Mouse (Mus musculus): Measurements from ENCODE around the gene Pcyt2.

Pcyt2 gene

DNA sequence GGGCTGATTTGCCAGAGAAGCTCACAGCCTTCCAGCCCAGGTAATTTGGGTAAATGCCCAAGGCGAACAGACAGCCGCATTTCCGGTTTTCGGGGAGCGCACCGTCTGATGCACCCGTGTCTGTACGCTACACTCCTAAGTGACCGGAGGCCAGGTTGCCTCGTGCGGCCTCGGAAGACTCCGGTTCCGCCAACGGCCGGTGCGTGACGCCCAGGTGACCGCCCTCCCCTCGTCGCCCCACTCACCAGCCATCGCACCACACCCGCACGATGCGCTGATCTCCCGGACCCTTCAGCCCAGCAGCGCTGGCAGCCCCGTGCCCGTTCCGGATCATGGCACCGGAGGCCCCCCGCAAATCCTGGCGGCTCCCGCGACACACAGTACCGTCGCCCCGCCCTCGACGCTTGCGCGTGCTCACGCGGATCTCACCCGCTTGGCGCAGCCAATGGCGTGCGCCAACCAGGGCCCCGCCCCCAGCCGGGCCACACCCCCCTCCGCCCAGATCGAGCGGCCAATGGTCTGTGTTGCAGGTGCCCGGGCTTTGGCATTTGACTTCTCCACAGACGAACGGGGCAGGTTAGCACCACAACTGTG, at the start of gene Pcyt2:
Pcyt2 (minus strand) TSS at position 418 of the 594 bp plus-strand sequence.
- peak; percentile 87 to 89 for DNase-seq

DNA sequence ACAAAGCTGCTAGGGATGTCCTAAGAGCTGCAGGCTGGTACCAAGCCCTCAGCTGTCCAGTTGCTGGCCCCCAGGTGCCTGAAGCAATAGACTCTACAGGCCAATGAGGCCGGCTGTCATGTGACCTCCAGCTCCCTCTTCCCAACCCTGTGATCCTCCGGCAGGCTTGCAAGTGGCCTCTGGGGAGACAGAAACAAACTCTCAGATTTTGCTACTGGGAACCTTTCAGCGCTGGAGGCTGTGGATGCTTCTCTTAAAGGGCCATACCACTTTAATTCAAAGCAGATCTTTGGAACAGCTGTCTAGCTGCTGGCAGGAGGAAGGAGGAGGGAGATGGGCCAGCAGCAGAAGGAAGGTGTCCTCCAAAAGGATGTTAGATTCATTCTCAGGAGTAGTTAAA, 48.9 kb upstream of the Pcyt2 start:
- no peak for DNase-seq

DNA sequence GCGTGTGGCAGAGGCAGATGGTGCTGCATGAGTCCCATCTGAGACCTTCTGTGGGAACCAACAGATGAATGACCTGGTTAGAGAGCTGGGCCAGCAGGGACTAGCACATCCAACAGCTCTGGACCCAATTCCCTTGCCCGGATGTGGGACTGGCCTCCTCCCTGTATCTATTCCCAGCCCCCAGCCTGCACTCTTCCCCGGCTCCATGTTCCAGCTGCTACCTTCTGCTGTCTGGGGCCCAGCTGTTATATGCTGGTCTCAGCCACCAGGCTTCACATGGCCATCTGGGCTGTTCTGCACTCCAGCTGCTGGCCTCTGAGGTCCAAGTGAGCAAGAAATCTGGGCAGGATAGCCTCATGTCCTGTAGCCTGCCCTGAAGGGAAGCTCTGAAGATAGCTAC, 47.7 kb upstream of the Pcyt2 start:
- DNase-seq = no peak

DNA sequence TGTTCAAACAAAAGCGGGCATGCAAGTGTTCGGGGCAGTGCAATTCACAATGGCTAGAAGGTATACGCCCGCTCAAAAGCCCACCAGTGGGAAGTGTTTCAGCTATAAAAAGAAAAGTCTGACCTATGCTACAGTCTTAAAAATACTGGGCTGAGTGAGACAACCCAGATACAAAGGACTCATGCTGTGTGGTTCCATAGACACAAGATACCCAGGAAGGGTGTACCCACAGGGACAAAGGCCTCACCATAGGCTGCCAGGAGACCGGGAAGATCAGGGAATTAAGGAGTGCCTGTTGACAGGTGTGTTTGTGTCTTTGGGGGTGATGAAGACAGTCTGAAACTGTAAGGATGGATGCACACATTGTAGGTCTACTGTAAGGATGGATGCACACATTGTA, 46.0 kb upstream of the Pcyt2 start:
- no peak for DNase-seq

DNA sequence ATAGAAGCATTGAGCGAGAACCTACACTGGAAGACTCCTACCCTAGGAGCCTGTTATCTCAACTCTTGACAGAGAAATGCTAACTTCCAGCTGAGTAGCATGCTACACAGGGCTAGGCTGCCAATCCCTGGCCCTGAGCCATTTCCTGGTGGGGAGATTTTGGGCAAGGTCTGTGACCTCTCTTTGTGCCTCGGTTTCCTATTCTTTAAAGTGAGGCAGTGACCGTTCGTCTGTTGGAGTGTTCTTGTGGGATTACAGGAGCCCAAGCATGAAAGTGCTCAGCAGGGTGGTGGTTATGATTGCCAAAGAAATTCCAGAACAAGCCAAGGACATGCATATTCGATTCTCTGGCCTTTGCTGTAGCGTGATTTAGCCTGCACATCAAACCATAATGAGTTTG, 45.0 kb upstream of the Pcyt2 start:
- no peak for DNase-seq

DNA sequence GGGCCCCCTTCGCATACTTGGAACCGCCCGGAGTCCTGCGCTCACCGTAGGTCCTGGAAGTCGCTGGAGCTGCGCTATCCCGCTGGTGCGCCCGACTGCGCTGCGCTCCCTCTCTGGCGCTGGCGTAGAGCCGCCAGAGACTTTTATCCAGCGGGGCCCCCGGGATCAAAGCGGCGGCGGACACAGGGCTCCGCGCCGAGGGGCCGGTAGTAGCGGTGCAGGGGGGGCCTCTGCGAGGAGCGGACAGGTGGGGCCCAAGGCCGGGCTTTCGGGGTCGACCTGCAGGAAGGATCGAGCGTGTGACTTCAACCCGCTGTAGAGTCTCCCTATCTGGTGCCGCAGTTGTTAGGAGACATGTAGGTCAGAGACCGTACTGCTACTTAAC, 43.3 kb upstream of the Pcyt2 start, which contains the start of gene Notum:
Notum (minus strand) TSS at position 100 of the 385 bp plus-strand sequence.
- DNase-seq = no peak

DNA sequence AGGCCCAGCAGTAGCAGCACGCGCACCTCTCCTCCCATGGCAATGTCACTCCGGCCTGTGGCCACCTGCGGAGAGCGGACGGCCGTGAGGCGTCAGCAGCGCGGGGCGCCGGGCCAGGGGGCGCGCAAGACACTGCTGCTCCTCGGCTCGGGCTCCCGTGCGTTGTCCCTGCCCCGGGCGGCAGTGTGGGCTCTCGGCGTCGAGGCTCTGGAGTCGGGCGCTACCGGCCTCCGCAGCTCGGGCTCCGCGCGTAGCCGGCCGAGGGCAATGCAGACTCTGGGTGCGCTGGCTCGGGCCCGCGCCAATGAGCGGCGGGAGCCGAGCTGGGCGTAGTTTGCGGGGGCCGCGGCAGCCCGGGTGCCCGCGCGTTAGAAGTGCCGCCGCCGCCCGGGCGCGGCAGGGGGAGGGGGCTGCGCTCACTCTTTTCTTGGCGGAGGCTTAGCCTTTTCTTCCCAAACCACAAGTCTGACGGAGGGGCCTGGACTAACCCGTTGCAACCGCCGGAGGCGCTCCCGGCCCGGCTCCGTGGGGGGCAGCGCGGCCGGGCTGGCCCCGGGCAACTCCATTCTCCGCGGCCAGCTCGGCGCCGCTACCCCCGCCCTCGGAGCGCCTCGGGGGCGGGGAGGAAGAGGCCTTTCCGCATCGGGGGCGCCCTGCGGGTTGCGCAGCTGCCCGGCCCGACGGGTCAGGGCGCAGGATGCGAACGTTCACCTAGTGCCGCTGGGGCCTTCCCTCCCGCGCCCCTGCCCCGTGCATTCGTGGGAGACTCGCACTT, 42.8 kb upstream of the Pcyt2 start:
- DNase-seq = no peak

DNA sequence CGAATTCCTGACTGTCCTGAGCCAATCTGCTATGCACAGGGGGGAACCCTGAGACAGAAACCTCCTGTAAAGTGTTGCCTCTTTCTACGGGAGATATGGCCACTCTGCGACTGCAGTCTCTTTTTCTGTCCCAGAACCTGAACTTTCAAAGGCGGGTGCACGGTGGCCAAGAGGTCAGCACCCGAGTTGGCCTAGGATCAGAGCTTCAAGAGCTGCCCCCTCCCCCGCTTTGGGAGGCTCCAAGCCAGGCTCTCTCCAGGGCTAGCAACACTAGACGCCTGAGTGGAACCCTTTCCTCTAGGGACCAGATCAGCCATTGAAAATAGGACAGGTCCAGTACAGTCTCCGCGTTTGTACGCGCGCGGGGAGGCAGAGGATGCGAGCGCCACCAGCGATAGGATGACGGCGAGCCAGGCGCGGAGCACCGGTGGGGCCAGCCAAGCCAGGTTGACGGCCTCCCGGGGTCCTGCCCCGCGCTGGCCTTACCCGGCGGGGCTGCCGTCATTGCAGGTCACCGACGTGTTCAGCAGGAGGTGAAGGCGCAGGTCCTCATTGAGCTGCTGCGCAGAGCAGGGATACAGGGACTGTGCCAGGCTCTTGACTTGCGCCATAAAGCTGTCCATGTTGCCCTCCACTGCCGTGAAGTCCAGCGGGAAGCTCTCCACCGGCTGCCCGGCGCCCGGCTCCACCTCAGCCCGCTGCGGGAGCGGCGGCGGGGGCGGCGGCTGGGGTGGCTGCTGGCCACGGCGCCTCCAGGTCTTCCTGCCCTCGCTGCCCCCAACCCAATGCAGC, 42.0 kb upstream of the Pcyt2 start:
- DNase-seq = no peak

DNA sequence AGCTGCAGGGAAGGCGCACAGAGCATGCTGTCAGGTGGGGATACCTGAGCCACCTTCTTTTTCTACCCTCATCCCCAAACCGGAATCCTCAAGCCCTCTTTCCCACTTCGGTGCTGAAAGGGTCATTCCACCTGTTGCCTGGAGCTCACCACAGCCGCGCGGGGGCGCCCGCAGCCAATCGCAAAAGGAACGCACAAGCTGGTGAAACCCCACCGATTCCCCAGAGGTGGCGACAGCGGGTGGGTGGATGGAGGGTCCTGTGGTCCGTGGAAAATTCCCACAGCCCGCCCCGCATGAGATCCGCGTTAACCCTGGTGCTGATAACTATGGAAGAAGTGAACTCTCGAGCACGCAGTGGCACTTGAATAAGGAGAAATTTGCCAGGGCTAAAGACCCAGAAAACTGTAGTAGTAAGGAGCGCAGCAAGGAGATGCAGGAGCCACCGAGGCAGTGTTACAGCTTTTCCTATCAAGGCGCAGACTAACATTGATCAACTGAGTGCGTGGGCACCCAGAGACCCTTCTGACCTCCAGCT, 41.2 kb upstream of the Pcyt2 start:
- DNase-seq = peak; percentile 62 to 70

DNA sequence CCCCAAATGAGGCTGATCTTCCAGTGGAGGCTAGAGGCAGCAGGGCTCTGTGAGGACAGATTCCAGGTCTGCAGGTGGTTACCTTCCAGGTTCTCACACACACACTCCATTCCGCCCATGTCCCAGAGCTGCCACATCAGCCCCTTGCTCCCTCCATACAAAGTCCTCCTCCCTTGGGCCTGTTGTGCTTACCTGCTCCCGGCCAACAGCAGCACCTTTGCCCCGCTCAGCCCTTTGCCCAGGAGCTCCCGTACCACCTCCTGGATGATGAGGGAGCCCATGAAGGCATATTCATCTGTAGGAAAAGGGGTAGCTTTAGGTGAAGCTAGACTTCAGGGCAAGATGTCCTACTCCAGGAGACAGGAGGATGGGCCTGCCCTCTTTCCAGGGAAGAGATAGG, 39.6 kb upstream of the Pcyt2 start:
- no peak for DNase-seq

DNA sequence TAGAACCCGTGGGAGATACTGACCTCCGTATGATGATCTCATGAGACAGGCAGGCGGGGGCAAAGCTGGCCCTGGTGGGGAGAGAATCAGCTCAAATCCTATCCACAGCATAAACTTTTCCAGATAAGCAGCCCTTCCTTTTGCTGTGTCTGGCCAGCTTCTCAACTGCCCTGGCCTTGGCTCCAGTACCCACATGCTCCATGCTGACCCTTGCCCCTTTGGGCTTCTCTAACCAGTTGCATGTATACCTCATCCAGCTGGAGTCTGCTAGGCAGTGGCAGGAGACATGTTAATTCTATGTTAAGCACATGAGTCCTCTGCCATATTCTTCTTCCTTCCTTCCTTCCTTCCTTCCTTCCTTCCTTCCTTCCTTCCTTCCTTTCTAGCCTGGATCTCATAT, 37.0 kb upstream of the Pcyt2 start:
- DNase-seq = no peak

DNA sequence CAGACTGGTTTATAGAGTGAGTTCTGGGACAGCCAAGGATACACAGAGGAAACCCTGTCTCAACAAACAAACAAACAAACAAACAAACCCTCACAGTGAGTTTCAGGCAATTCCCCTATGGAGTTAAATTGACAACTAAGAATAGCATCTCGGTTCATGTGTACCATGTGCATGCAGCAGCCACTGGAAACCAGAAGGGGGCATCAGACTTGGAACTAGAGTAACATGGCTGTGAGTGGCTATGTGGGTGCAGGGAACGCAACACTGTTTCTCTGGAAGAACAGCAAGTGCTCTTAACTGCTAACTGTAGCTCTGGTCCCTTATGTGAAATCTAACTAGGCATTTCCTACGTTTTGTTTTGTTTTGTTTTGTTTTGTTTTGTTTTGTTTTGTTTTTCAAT, 34.1 kb upstream of the Pcyt2 start:
- DNase-seq = no peak

DNA sequence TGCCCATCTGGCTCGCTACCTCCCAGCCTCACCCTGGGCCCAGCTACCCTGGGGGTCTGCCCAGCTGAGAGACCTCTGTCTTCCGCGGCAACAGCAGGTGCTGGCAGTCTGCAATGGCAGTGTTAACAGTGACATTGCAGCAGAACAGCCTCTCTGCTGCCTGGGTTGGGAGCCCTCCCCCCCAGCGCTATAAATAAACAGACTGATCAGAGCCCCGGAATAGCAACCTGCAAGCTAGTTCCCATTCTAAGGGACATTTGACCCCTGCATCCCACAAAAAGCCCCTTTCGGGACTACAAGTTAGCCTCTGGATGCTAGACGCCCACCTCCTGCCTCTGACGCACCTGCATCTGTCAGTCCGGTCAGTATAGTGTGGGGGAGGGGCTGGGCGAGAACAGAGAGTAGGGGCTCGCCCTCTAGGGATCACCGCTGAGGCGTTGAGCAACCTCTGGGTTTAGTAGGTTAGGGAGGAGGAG, 30.3 kb upstream of the Pcyt2 start, which contains the start of gene Myadml2:
Myadml2 (minus strand) TSS at position 158 of the 476 bp plus-strand sequence.
- DNase-seq = peak in 1 of 2 experiments; percentile 49

DNA sequence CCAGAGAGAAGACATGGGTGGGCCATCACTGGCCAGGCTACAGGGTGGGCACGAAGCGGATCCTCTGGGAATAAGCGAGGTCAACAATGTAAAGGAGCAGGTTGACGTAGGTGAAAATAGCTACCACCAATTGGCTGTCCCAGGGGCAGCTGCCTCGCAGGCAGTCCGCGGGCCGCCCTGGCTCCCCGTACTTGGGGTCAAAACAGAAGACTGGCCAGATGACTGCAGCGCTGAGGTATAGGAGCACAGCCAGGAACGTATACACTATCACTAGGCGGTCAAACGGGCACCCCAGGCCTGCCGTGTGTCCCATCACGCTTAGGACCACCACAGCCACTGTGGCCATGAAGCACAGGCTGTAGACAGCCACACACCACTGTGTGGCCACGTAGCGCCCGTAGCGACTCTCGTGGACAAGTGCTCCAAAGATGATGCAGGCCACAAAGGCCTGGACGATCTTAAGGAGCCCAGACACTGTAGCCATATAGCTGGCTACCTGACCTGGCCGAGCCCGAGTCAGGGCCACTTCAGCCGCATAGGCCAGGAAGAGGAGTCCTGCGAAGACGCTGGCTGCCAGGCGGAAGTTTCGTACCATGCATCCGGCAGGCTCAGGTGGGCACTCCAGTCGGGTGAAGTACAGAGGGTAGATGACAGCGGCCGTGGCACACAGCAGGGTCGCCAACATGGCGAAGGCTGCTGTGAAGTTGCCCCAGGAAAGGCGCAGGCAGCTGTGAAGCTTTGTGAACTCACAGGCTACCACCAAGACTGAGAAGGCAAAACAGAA, 29.5 kb upstream of the Pcyt2 start:
- no peak for DNase-seq

DNA sequence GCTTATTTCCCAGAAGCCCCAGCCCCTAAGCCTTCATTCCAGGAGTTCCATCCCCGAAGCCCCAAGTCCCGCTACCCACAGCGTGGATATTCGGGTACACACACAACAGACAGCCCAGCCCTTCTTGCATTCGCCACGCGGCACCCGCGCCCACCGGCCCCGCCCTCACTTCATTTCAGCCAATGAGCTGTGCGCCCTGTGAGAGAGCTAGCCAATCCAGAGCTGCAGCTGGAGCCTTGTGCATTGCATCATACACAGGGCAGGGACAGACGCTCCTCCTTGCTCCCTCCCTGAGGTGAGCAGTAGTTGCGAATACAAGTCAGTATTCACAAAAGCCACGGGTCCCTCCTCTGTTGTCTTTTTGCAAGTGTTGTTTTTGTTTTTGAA, 25.9 kb upstream of the Pcyt2 start, which contains the start of gene Pycr1:
Pycr1 (minus strand) TSS at position 169 of the 387 bp plus-strand sequence.
- peak; percentile 91 to 92 for DNase-seq

DNA sequence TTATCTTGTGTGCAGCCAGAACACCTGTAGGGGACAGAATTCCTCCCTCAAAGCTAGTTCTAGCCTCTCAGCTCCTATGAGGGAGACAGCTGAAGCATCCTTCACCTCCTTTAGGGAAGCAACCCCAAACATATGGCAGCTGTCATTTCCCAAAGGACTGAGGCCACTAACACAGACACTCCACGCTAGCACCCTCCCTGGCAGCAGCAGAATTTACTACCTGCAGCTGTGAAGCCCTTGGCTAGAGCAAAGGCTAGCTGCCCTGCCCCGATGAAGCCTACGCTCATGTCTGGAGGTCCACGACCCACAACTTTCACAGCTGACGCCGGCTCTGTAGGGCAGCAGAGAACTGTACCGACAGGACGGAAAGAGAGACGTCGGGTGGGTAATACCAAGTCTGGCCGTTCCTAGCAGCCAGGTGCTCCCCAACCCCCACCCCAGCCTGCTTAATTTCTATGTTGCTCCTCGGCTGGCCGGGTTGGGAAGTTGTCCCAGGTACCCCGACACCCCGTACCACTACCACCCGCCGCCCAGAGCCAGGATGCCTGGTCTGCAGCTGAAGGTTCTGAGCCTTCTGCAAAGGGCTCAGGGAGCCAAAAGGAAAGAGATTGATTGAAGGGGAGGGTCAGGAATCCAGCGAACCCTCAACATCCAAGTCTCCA, 25.3 kb upstream of the Pcyt2 start:
- peak; percentile 31 to 33 for DNase-seq

DNA sequence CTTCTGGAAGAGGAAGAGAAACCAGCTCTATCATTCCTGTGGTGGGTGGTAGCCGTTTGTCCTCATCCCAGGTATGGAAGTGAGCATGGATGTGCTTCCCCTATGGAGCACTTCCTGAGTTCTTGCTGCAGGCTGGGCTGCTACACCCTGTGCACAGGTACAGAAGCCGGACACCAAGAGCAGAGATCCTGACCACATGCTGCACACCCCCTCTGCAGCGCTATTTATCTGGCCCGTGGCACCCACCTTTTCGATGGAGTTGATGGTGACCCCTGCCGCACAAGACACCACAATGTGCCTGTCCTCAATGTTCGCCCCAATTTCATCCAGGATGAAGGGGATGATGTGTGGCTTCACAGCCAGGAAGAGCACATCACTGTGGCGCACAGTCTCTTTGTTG, 24.1 kb upstream of the Pcyt2 start:
- no peak for DNase-seq

DNA sequence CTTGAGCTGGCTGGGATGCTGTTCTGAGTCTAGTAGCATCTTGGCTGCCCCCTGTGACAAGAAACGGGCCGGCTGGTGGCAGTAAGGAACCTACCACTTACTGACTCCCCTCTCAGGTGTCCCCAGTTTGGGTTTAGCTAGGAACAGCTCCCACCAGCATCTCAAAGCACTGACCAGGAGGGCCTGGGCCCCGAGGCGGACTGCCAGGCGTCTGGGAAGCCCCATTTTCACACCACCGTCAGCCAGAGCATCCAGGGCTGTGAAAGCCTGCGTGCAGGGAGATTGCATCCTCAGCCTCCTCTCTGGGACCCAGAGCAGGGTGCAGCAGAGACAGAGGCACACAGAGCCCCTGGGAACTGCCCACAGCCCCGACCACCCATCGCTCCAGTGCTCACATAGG, 23.5 kb upstream of the Pcyt2 start:
- DNase-seq = no peak

DNA sequence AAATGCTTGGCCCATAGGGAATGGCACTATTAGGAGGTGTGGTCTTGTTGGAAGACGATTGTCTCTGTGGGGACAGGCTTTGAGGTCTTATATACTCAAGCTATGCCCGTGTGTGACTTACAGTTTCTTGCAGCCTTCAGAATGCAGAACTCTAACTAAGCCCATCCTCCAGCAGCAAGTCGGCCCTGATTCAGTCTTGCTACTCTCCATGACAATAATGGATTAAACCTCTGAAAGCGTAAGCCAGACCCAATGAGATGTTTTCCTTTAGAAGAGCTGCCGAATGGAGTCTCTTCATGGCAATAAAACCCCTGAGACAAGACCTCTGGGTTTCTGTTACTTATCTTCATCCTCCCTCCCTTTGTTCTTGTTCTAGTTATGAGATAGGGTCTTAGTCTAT, 17.1 kb upstream of the Pcyt2 start:
- DNase-seq = no peak

DNA sequence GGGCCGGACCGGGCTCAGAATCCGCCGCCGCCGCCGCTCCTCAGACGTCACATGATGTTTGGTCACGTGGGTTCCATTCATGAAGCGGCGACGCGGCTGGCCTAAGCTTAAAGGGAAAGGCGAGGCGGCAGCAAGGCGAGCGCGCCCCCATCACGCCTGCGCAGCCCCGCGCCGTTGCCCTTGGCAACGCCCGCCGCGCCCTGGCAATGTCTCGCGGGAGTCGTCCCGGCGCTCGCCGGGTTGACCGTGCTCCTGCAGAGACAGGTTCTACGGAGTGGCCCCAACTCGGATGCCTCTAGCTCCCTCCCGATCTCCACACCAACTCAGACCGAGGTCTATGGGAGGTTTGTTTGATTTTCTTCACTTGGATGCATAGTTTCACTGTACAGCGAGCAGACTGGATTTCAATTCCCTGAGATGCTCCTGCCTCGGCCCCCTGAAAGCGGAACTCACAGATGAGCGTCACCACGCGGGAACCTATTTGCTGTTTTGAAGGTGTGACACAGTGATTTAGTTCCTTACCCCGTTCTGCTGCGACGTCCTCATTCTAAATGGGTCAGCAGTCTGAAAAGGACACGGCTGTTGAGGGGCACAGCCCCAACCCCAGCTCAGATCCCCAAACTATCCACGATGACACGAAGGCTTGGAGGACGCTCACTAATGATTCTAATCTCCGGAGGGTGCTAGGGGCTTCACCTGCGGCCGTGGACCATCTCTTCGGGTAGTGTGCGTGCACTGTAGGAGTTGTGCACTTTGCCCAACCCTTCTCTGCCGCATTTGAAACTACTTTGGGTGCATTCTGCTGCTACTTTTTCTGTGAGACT, 16.0 kb upstream of the Pcyt2 start, which contains the start of gene Mafg:
Mafg (minus strand) TSS at position 81 of the 824 bp plus-strand sequence.
- peak; percentile 79 to 82 for DNase-seq

Measured in thymus, adult 18-20 months (tissue).